Mouse (Mus musculus): ENCODE data around the gene Nup210.

DNA sequence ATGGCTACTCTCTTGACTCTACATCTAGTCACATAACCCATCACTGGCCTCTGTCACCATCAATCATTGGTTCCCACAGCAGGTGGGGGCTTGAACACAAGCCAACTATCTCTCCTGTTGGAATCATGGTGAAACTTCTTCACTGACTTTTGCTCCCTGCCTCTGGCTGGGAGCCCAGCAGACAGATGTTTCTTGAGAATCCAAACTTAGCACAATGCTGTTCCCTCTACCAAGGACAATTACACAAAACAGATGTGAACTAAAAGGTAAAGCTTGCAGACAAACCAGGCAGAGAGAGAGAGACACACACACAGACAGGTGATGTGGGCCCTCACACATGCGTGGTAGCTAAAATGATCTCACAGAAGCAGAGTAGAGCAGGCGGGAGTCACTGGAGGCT, 58.6 kb downstream of the Nup210 start:
- TF ChIP-seq UBTF (IDR thresholded peaks at IDR 0.05; ENCODE audit: borderline replicate concordance, insufficient read depth, low read depth, low read length) (no peak), CTCF (IDR thresholded peaks at IDR 0.05 in 2 of 3, conservative IDR thresholded peaks at IDR 0.05 in 1 of 3; ENCODE audit: control insufficient read depth in 1 of 3, insufficient read depth in 1 of 3, low read depth in 2 of 3, low read length in 3 of 3, poor library complexity in 1 of 3, severe bottlenecking in 1 of 3) (no peak), ELF1 (IDR thresholded peaks at IDR 0.05; ENCODE audit: low read depth, low read length) (no peak), ETS1 (IDR thresholded peaks at IDR 0.05; ENCODE audit: low read depth, low read length) (no peak), GABPA (IDR thresholded peaks at IDR 0.05; ENCODE audit: low read depth, low read length) (no peak), E2F4 (IDR thresholded peaks at IDR 0.05; ENCODE audit: borderline replicate concordance, low read depth, low read length) (no peak), POLR2AphosphoS2 (IDR thresholded peaks at IDR 0.05; ENCODE audit: low read length) (no peak), EP300 (IDR thresholded peaks at IDR 0.05; ENCODE audit: low read depth in 1 of 2, low read length in 2 of 2) (no peak), MXI1 (IDR thresholded peaks at IDR 0.05; ENCODE audit: low read depth, low read length) (no peak)
